Mouse (Mus musculus): Measurements from ENCODE around the gene Hoga1. TPM values are rescaled to one million over a fixed set of nuclear protein-coding genes. Genes with fewer than 3 reads are reported as not detected.

Hoga1 gene
- polyA plus RNA-seq, 1 experiment from 2014 or later: 50.6 TPM

GRCm38 (mm10) chr19:42009067-42009466 is 36.3 kb upstream of the Hoga1 start:
- Histone ChIP-seq H3K27me3 (no peaks in the 10 kb centered on the region), H3K36me3 (replicated peaks) (no peaks in the 10 kb centered on the region), H3K4me3 (replicated peaks) (no peak overlapping the region), H3K4me2 (no peak overlapping the region), H3K4me1 (replicated peaks) (peaks cover 36% of the 10 kb centered on the region), H3K9me3 (replicated peaks) (no peaks in the 10 kb centered on the region), H3K27ac (replicated peaks) (no peak overlapping the region), H3K9ac (no peak overlapping the region)
- no peak for ATAC-seq (ENCODE audit: insufficient read depth)
- 60% methylated on average over 7 of the region's 7 CpGs for WGBS (ENCODE audit: insufficient replicate concordance)

GRCm38 (mm10) chr19:42010436-42010835 is 35.0 kb upstream of the Hoga1 start:
- Histone ChIP-seq H3K4me1 (replicated peaks) (peaks cover 23% of the 10 kb centered on the region), H3K4me3 (replicated peaks) (no peak overlapping the region), H3K9ac (no peak overlapping the region), H3K36me3 (replicated peaks) (no peaks in the 10 kb centered on the region), H3K27me3 (no peaks in the 10 kb centered on the region), H3K27ac (replicated peaks) (no peak overlapping the region), H3K9me3 (replicated peaks) (no peaks in the 10 kb centered on the region), H3K4me2 (no peak overlapping the region)
- WGBS (ENCODE audit: insufficient replicate concordance): 67% methylated on average over 4 of the region's 4 CpGs
- no peak for ATAC-seq (ENCODE audit: insufficient read depth)

- ATAC-seq (ENCODE audit: insufficient read depth): no peak
- Histone ChIP-seq H3K4me1 (replicated peaks) (peaks cover 16% of the 10 kb centered on the region), H3K36me3 (replicated peaks) (no peaks in the 10 kb centered on the region), H3K27ac (replicated peaks) (no peak overlapping the region), H3K4me2 (no peak overlapping the region), H3K4me3 (replicated peaks) (no peak overlapping the region), H3K27me3 (no peaks in the 10 kb centered on the region), H3K9ac (no peak overlapping the region), H3K9me3 (replicated peaks) (no peaks in the 10 kb centered on the region)
- 65% methylated on average over 7 of the region's 7 CpGs for WGBS (ENCODE audit: insufficient replicate concordance)
Measured at GRCm38 (mm10) chr19:42011123-42011522, 34.3 kb upstream of the Hoga1 start.

GRCm38 (mm10) chr19:42014231-42014825 is 31.1 kb upstream of the Hoga1 start:
- Histone ChIP-seq H3K9me3 (replicated peaks) (no peaks in the 10 kb centered on the region), H3K36me3 (replicated peaks) (no peaks in the 10 kb centered on the region), H3K9ac (no peak overlapping the region), H3K4me1 (replicated peaks) (peaks cover 14% of the 10 kb centered on the region), H3K4me3 (replicated peaks) (no peak overlapping the region), H3K27ac (replicated peaks) (no peak overlapping the region), H3K27me3 (no peaks in the 10 kb centered on the region), H3K4me2 (no peak overlapping the region)
- no peak for ATAC-seq (ENCODE audit: insufficient read depth)
- 57% methylated on average over 3 of the region's 3 CpGs for WGBS (ENCODE audit: insufficient replicate concordance)

GRCm38 (mm10) chr19:42015001-42015400 is 30.4 kb upstream of the Hoga1 start:
- Histone ChIP-seq H3K36me3 (replicated peaks) (no peaks in the 10 kb centered on the region), H3K4me1 (replicated peaks) (peaks cover 17% of the 10 kb centered on the region), H3K27me3 (no peaks in the 10 kb centered on the region), H3K9me3 (replicated peaks) (no peaks in the 10 kb centered on the region), H3K4me2 (no peak overlapping the region), H3K27ac (replicated peaks) (no peak overlapping the region), H3K4me3 (replicated peaks) (no peak overlapping the region), H3K9ac (no peak overlapping the region)
- WGBS (ENCODE audit: insufficient replicate concordance): 59% methylated on average over 6 of the region's 6 CpGs
- no peak for ATAC-seq (ENCODE audit: insufficient read depth)

GRCm38 (mm10) chr19:42016251-42016650 is 29.2 kb upstream of the Hoga1 start:
- H3K9ac ChIP-seq: no peak overlapping the region
- 71% methylated on average over 4 of the region's 4 CpGs for WGBS (ENCODE audit: insufficient replicate concordance)
- H3K27me3 ChIP-seq: no peaks in the 10 kb centered on the region
- no peak for ATAC-seq (ENCODE audit: insufficient read depth)
- H3K4me3 ChIP-seq (replicated peaks): no peak overlapping the region
- H3K4me2 ChIP-seq: no peak overlapping the region
- no peak overlapping the region for H3K27ac ChIP-seq (replicated peaks)
- no peaks in the 10 kb centered on the region for H3K9me3 ChIP-seq (replicated peaks)
- peaks cover 17% of the 10 kb centered on the region for H3K4me1 ChIP-seq (replicated peaks)
- no peaks in the 10 kb centered on the region for H3K36me3 ChIP-seq (replicated peaks)

- Histone ChIP-seq H3K4me2 (no peak overlapping the region), H3K9me3 (replicated peaks) (no peaks in the 10 kb centered on the region), H3K27me3 (no peaks in the 10 kb centered on the region), H3K4me3 (replicated peaks) (no peak overlapping the region), H3K27ac (replicated peaks) (0 out of 2 replicates have a peak overlapping the region, but pooled peaks have one; percentile 2), H3K4me1 (replicated peaks) (peaks cover 17% of the 10 kb centered on the region), H3K36me3 (replicated peaks) (no peaks in the 10 kb centered on the region), H3K9ac (no peak overlapping the region)
- ATAC-seq (ENCODE audit: insufficient read depth): no peak
- WGBS (ENCODE audit: insufficient replicate concordance): 70% methylated on average over 5 of the region's 5 CpGs
Measured at GRCm38 (mm10) chr19:42016840-42017239, 28.6 kb upstream of the Hoga1 start.

GRCm38 (mm10) chr19:42017399-42018247 is 27.8 kb upstream of the Hoga1 start:
- H3K4me2 ChIP-seq: no peak overlapping the region
- WGBS (ENCODE audit: insufficient replicate concordance): 39% methylated on average over 8 of the region's 8 CpGs
- H3K27me3 ChIP-seq: no peaks in the 10 kb centered on the region
- H3K27ac ChIP-seq (replicated peaks): 0 out of 2 replicates have a peak overlapping the region, but pooled peaks have one; percentile 2
- H3K4me1 ChIP-seq (replicated peaks): peaks cover 17% of the 10 kb centered on the region
- H3K4me3 ChIP-seq (replicated peaks): no peak overlapping the region
- no peaks in the 10 kb centered on the region for H3K36me3 ChIP-seq (replicated peaks)
- no peak overlapping the region for H3K9ac ChIP-seq
- H3K9me3 ChIP-seq (replicated peaks): no peaks in the 10 kb centered on the region
- ATAC-seq (ENCODE audit: insufficient read depth): no peak

GRCm38 (mm10) chr19:42019011-42019522 is 26.3 kb upstream of the Hoga1 start:
- H3K4me2 ChIP-seq: no peak overlapping the region
- no peak for ATAC-seq (ENCODE audit: insufficient read depth)
- no peaks in the 10 kb centered on the region for H3K9me3 ChIP-seq (replicated peaks)
- 28% methylated on average over 4 of the region's 4 CpGs for WGBS (ENCODE audit: insufficient replicate concordance)
- no peaks in the 10 kb centered on the region for H3K36me3 ChIP-seq (replicated peaks)
- no peak overlapping the region for H3K4me3 ChIP-seq (replicated peaks)
- peaks cover 17% of the 10 kb centered on the region for H3K4me1 ChIP-seq (replicated peaks)
- H3K27ac ChIP-seq (replicated peaks): no peak overlapping the region
- no peaks in the 10 kb centered on the region for H3K27me3 ChIP-seq
- no peak overlapping the region for H3K9ac ChIP-seq

GRCm38 (mm10) chr19:42021681-42022541 is 23.5 kb upstream of the Hoga1 start:
- Histone ChIP-seq H3K9me3 (replicated peaks) (no peaks in the 10 kb centered on the region), H3K36me3 (replicated peaks) (no peaks in the 10 kb centered on the region), H3K27me3 (no peaks in the 10 kb centered on the region), H3K27ac (replicated peaks) (no peak overlapping the region), H3K9ac (no peak overlapping the region), H3K4me1 (replicated peaks) (peaks cover 21% of the 10 kb centered on the region), H3K4me3 (replicated peaks) (no peak overlapping the region), H3K4me2 (no peak overlapping the region)
- 70% methylated on average over 10 of the region's 10 CpGs for WGBS (ENCODE audit: insufficient replicate concordance)
- ATAC-seq (ENCODE audit: insufficient read depth): no peak

GRCm38 (mm10) chr19:42022542-42022848 is 22.9 kb upstream of the Hoga1 start:
- H3K4me3 ChIP-seq (replicated peaks): no peak overlapping the region
- no peaks in the 10 kb centered on the region for H3K9me3 ChIP-seq (replicated peaks)
- WGBS (ENCODE audit: insufficient replicate concordance): 50% methylated on average over 2 of the region's 2 CpGs
- no peak overlapping the region for H3K27ac ChIP-seq (replicated peaks)
- no peak for ATAC-seq (ENCODE audit: insufficient read depth)
- no peak overlapping the region for H3K4me2 ChIP-seq
- peaks cover 16% of the 10 kb centered on the region for H3K4me1 ChIP-seq (replicated peaks)
- no peaks in the 10 kb centered on the region for H3K36me3 ChIP-seq (replicated peaks)
- H3K27me3 ChIP-seq: no peaks in the 10 kb centered on the region
- H3K9ac ChIP-seq: no peak overlapping the region

Measured in liver, embryonic 15.5 days (tissue).